Mouse (Mus musculus) midbrain, embryonic 12.5 days (tissue): Measurements from ENCODE around the gene Mex3d. TPM values are rescaled to one million over a fixed set of nuclear protein-coding genes. Genes with fewer than 3 reads are reported as not detected.

Source experiments
- ATAC-seq: fragments of 200-750 bp; cut with Nextera tagmentation; 2 replicates; pipeline ENCODE4 v1.8.0; 2017; ENCODE audit warnings: low read depth, moderate TSS enrichment, moderate library complexity; ENCODE audit not compliant: low FRiP score
- H3K27ac ChIP-seq: fragments of 300-500 bp; sonication (generic); replicated peaks from 2 replicates; pipeline ENCODE4 v1.5.1; 2016; ENCODE audit warnings: mild to moderate bottlenecking
- H3K27me3 ChIP-seq: fragments of 300-500 bp; sonication (generic); 2 replicates; pipeline ENCODE4 v1.6.1; 2016; ENCODE audit warnings: mild to moderate bottlenecking
- H3K36me3 ChIP-seq: fragments of 300-500 bp; sonication (generic); 2 replicates; pipeline ENCODE4 v1.6.1; 2016
- H3K4me1 ChIP-seq: fragments of 300-500 bp; sonication (generic); 2 replicates; pipeline ENCODE4 v1.6.1; 2016
- H3K4me2 ChIP-seq: fragments of 300-500 bp; sonication (generic); replicated peaks from 2 replicates; pipeline ENCODE4 v1.6.1; 2016; ENCODE audit warnings: mild to moderate bottlenecking, moderate library complexity
- H3K4me3 ChIP-seq: fragments of 300-500 bp; sonication (generic); 2 replicates; pipeline ENCODE4 v1.5.1; 2016; ENCODE audit warnings: mild to moderate bottlenecking
- H3K9ac ChIP-seq: fragments of 300-500 bp; sonication (generic); replicated peaks from 2 replicates; pipeline ENCODE4 v1.6.1; 2016; ENCODE audit warnings: mild to moderate bottlenecking, moderate library complexity
- H3K9me3 ChIP-seq: fragments of 300-500 bp; sonication (generic); 2 replicates; pipeline ENCODE4 v1.6.1; 2016; ENCODE audit warnings: mild to moderate bottlenecking
- WGBS: fragments of 180-500 bp; shearing (Covaris S2); methylation state at CpG from one replicate; pipeline ENCODE4 v1.1.7; 2016; 5-methylcytosine and 5-hydroxymethylcytosine counted together
- polyA plus RNA-seq: library from polyadenylated mRNA; unstranded; fragments of >200 nt; fragmentation: Nextera tagmentation; extraction: Ambion mirVana; gene quantifications from 2 replicates; pipeline ENCODE4 v1.2.1, GENCODE M21; 2016

Gene Mex3d
- polyA plus RNA-seq, 1 experiment from 2014 or later = 18.4 TPM

GRCm38 (mm10) chr10:80396822-80397523 is 9.5 kb upstream of the Mex3d start:
- no peaks in the 10 kb centered on the region for H3K9me3 ChIP-seq
- H3K9ac ChIP-seq = peak overlapping the region; percentile 89
- WGBS = 93% methylated on average over 11 of the region's 11 CpGs
- H3K36me3 ChIP-seq = peaks cover 51% of the 10 kb centered on the region
- peak overlapping the region; percentile 99 for H3K27ac ChIP-seq
- H3K4me2 ChIP-seq = peak overlapping the region; percentile 81
- peaks cover 37% of the 10 kb centered on the region for H3K4me1 ChIP-seq
- no peak for ATAC-seq
- peak overlapping the region; percentile 72 for H3K4me3 ChIP-seq
- no peaks in the 10 kb centered on the region for H3K27me3 ChIP-seq

GRCm38 (mm10) chr10:80395025-80395627 is 7.7 kb upstream of the Mex3d start:
- no peaks in the 10 kb centered on the region for H3K27me3 ChIP-seq
- no peak for ATAC-seq
- WGBS = 96% methylated on average over 35 of the region's 35 CpGs
- peaks cover 25% of the 10 kb centered on the region for H3K4me1 ChIP-seq
- H3K9ac ChIP-seq = 0 out of 2 replicates have a peak overlapping the region, but pooled peaks have one; percentile 8
- no peak overlapping the region for H3K27ac ChIP-seq
- H3K9me3 ChIP-seq = no peaks in the 10 kb centered on the region
- H3K36me3 ChIP-seq = peaks cover 63% of the 10 kb centered on the region
- H3K4me3 ChIP-seq = no peak overlapping the region
- no peak overlapping the region for H3K4me2 ChIP-seq

GRCm38 (mm10) chr10:80392687-80393086 is 5.2 kb upstream of the Mex3d start:
- 92% methylated on average over 5 of the region's 5 CpGs for WGBS
- peaks cover 66% of the 10 kb centered on the region for H3K36me3 ChIP-seq
- no peak overlapping the region for H3K4me3 ChIP-seq

GRCm38 (mm10) chr10:80390697-80391096 is 3.2 kb upstream of the Mex3d start:
- Histone ChIP-seq H3K9me3 (no peaks in the 10 kb centered on the region), H3K36me3 (peaks cover 58% of the 10 kb centered on the region), H3K9ac (no peak overlapping the region), H3K27ac (no peak overlapping the region), H3K4me1 (peaks cover 13% of the 10 kb centered on the region), H3K27me3 (no peaks in the 10 kb centered on the region), H3K4me3 (no peak overlapping the region), H3K4me2 (no peak overlapping the region)
- ATAC-seq = no peak
- WGBS = 86% methylated on average over 9 of the region's 9 CpGs

More at GRCm38 (mm10) chr10:80392687-80393086, 5.2 kb upstream of the Mex3d start:
- Histone ChIP-seq H3K9ac (no peak overlapping the region), H3K9me3 (no peaks in the 10 kb centered on the region), H3K4me2 (no peak overlapping the region), H3K27me3 (no peaks in the 10 kb centered on the region), H3K4me1 (peaks cover 28% of the 10 kb centered on the region), H3K27ac (no peak overlapping the region)
- no peak for ATAC-seq

GRCm38 (mm10) chr10:80389185-80389708 is 1.8 kb upstream of the Mex3d start:
- H3K9me3 ChIP-seq = no peaks in the 10 kb centered on the region
- H3K27ac ChIP-seq = no peak overlapping the region
- H3K4me1 ChIP-seq = peaks cover 26% of the 10 kb centered on the region
- H3K4me2 ChIP-seq = no peak overlapping the region
- WGBS = 71% methylated on average over 4 of the region's 4 CpGs
- H3K4me3 ChIP-seq = no peak overlapping the region
- H3K9ac ChIP-seq = no peak overlapping the region
- H3K27me3 ChIP-seq = no peaks in the 10 kb centered on the region
- no peak for ATAC-seq
- H3K36me3 ChIP-seq = peaks cover 53% of the 10 kb centered on the region

GRCm38 (mm10) chr10:80388731-80389130 is 1.3 kb upstream of the Mex3d start:
- peaks cover 53% of the 10 kb centered on the region for H3K36me3 ChIP-seq
- no peaks in the 10 kb centered on the region for H3K27me3 ChIP-seq
- H3K4me1 ChIP-seq = peaks cover 30% of the 10 kb centered on the region
- 0 out of 2 replicates have a peak overlapping the region, but pooled peaks have one; percentile 99 for H3K4me3 ChIP-seq
- ATAC-seq = no peak
- no peak overlapping the region for H3K4me2 ChIP-seq
- H3K27ac ChIP-seq = no peak overlapping the region
- WGBS = 32% methylated on average over 2 of the region's 2 CpGs
- H3K9ac ChIP-seq = no peak overlapping the region
- H3K9me3 ChIP-seq = no peaks in the 10 kb centered on the region

- Histone ChIP-seq H3K36me3 (peaks cover 53% of the 10 kb centered on the region), H3K4me1 (peaks cover 41% of the 10 kb centered on the region), H3K4me3 (peak overlapping the region; percentile 99), H3K27ac (peak overlapping the region; percentile 98), H3K27me3 (no peaks in the 10 kb centered on the region), H3K9ac (peak overlapping the region; percentile 100), H3K9me3 (no peaks in the 10 kb centered on the region), H3K4me2 (peak overlapping the region; percentile 91)
- ATAC-seq = no peak
- under 1% methylated on average over 61 of the region's 94 CpGs for WGBS
These were observed 556 bp downstream of the Mex3d start for GRCm38 (mm10) chr10:80386735-80387471.

- Histone ChIP-seq H3K4me3 (peak overlapping the region; percentile 99), H3K4me2 (peak overlapping the region; percentile 91), H3K27me3 (no peaks in the 10 kb centered on the region), H3K4me1 (peaks cover 46% of the 10 kb centered on the region), H3K9me3 (no peaks in the 10 kb centered on the region), H3K27ac (peak overlapping the region; percentile 98), H3K9ac (peak overlapping the region; percentile 100), H3K36me3 (peaks cover 53% of the 10 kb centered on the region)
- WGBS = under 1% methylated on average over 34 of the region's 34 CpGs
- peak; percentile 86 for ATAC-seq
These were observed 1.4 kb downstream of the Mex3d start for GRCm38 (mm10) chr10:80385811-80386734.

GRCm38 (mm10) chr10:80385310-80385709 is 2.1 kb downstream of the Mex3d start:
- ATAC-seq = peak; percentile 24
- Histone ChIP-seq H3K9me3 (no peaks in the 10 kb centered on the region), H3K27ac (peak overlapping the region; percentile 98), H3K36me3 (peaks cover 52% of the 10 kb centered on the region), H3K4me1 (peaks cover 51% of the 10 kb centered on the region), H3K9ac (peak overlapping the region; percentile 100), H3K4me3 (peak overlapping the region; percentile 99), H3K27me3 (no peaks in the 10 kb centered on the region), H3K4me2 (peak overlapping the region; percentile 91)
- 11% methylated on average over 7 of the region's 7 CpGs for WGBS

GRCm38 (mm10) chr10:80384709-80385108 is 2.8 kb downstream of the Mex3d start:
- Histone ChIP-seq H3K4me1 (peaks cover 51% of the 10 kb centered on the region), H3K27me3 (no peaks in the 10 kb centered on the region), H3K36me3 (peaks cover 52% of the 10 kb centered on the region), H3K9me3 (no peaks in the 10 kb centered on the region), H3K27ac (peak overlapping the region; percentile 98), H3K4me2 (peak overlapping the region; percentile 91), H3K9ac (peak overlapping the region; percentile 100), H3K4me3 (peak overlapping the region; percentile 99)
- 73% methylated on average over 7 of the region's 7 CpGs for WGBS
- no peak for ATAC-seq

GRCm38 (mm10) chr10:80384115-80384639 is 3.3 kb downstream of the Mex3d start:
- no peaks in the 10 kb centered on the region for H3K27me3 ChIP-seq
- ATAC-seq = no peak
- H3K9me3 ChIP-seq = no peaks in the 10 kb centered on the region
- H3K4me1 ChIP-seq = peaks cover 51% of the 10 kb centered on the region
- peak overlapping the region; percentile 99 for H3K4me3 ChIP-seq
- H3K4me2 ChIP-seq = peak overlapping the region; percentile 91
- H3K9ac ChIP-seq = peak overlapping the region; percentile 100
- H3K27ac ChIP-seq = 0 out of 2 replicates have a peak overlapping the region, but pooled peaks have one; percentile 98
- H3K36me3 ChIP-seq = peaks cover 55% of the 10 kb centered on the region
- WGBS = 86% methylated on average over 4 of the region's 4 CpGs
